Mouse (Mus musculus) lung, adult 2 months (tissue): ENCODE measurements at regions not wholly inside any gene's neighbourhood (a gene's known extent, or its start where the extent isn't known, plus 50 kb on each side); places are given as distances from the start of the nearest gene placed in this dataset.

Experiments used
- DNase-seq: peaks from one replicate; pipeline ENCODE4 v3.0.0; 2022
- H3K4me1 ChIP-seq: fragments of 200-500 bp; 2 replicates; pipeline ENCODE4 v1.6.1; 2011; ENCODE audit warnings: low read length; ENCODE audit not compliant: control insufficient read depth, insufficient read depth
- H3K4me3 ChIP-seq: fragments of 200-500 bp; replicated peaks from 2 replicates; pipeline ENCODE3; 2011; ENCODE audit warnings: low read depth, mild to moderate bottlenecking, control low read depth, low read length; ENCODE audit errors: extremely low read depth
- CTCF ChIP-seq: fragments of 200-500 bp; IDR thresholded peaks from 2 replicates; pipeline ENCODE4 v1.5.1; 2011; ENCODE audit warnings: mild to moderate bottlenecking, low read length, control low read depth; ENCODE audit not compliant: insufficient read depth
- POLR2A ChIP-seq: fragments of 200-500 bp; IDR thresholded peaks from 2 replicates; pipeline ENCODE4 v1.6.1; 2011; ENCODE audit warnings: low read depth, mild to moderate bottlenecking, control low read depth, low read length, borderline replicate concordance; ENCODE audit errors: extremely low read depth
- WGBS: fragments of 180-500 bp; shearing (Covaris S2); methylation state at CpG from one replicate; pipeline ENCODE4 v1.1.7; 2018; 5-methylcytosine and 5-hydroxymethylcytosine counted together

- TF ChIP-seq CTCF (no peak), POLR2A (no peak)
- Histone ChIP-seq H3K4me3 (no peak overlapping the region), H3K4me1 (no peaks in the 10 kb centered on the region)
- 79% methylated on average over 2 of the region's 2 CpGs for WGBS
- DNase-seq: no peak
Observed at GRCm38 (mm10) chr15:62994691-62995090, 850.3 kb downstream of the Gsdmc2 start.

- Histone ChIP-seq H3K4me1 (no peaks in the 10 kb centered on the region), H3K4me3 (no peak overlapping the region)
- WGBS: 55% methylated on average over 4 of the region's 4 CpGs
- TF ChIP-seq CTCF: no peak
- no peak for DNase-seq
Observed at GRCm38 (mm10) chr15:62986871-62987270, 858.1 kb downstream of the Gsdmc2 start.

GRCm38 (mm10) chr15:62986147-62986546 is 858.8 kb downstream of the Gsdmc2 start:
- TF ChIP-seq POLR2A (no peak), CTCF (no peak)
- DNase-seq: no peak
- no peak overlapping the region for H3K4me3 ChIP-seq
- no peaks in the 10 kb centered on the region for H3K4me1 ChIP-seq
- WGBS: 47% methylated on average over 7 of the region's 7 CpGs

- DNase-seq: no peak
- Histone ChIP-seq H3K4me1 (no peaks in the 10 kb centered on the region), H3K4me3 (no peak overlapping the region)
- no peak for TF ChIP-seq CTCF
- no peak for TF ChIP-seq POLR2A
- WGBS: 59% methylated on average over 2 of the region's 2 CpGs
Observed at GRCm38 (mm10) chr15:62970566-62970965, 874.4 kb downstream of the Gsdmc2 start.

GRCm38 (mm10) chr15:62962681-62963080 is 882.3 kb downstream of the Gsdmc2 start:
- Histone ChIP-seq H3K4me3 (no peak overlapping the region), H3K4me1 (no peaks in the 10 kb centered on the region)
- no peak for TF ChIP-seq POLR2A
- TF ChIP-seq CTCF: no peak
- DNase-seq: no peak
- WGBS: 69% methylated on average over 5 of the region's 5 CpGs

- 91% methylated on average over 1 of the region's 1 CpGs for WGBS
- DNase-seq: no peak
- Histone ChIP-seq H3K4me1 (no peaks in the 10 kb centered on the region), H3K4me3 (no peak overlapping the region)
- no peak for TF ChIP-seq POLR2A
- TF ChIP-seq CTCF: no peak
Observed at GRCm38 (mm10) chr15:62960623-62961022, 884.4 kb downstream of the Gsdmc2 start.

- no peak for DNase-seq
- H3K4me1 ChIP-seq: no peaks in the 10 kb centered on the region
Observed at GRCm38 (mm10) chr15:62958506-62959330, 886.3 kb downstream of the Gsdmc2 start.

GRCm38 (mm10) chr15:62954889-62955288 is 890.1 kb downstream of the Gsdmc2 start:
- TF ChIP-seq CTCF: no peak
- no peak for TF ChIP-seq POLR2A
- 86% methylated on average over 1 of the region's 1 CpGs for WGBS
- Histone ChIP-seq H3K4me3 (no peak overlapping the region), H3K4me1 (no peaks in the 10 kb centered on the region)
- DNase-seq: no peak

More at GRCm38 (mm10) chr15:62958506-62959330, 886.3 kb downstream of the Gsdmc2 start:
- H3K4me3 ChIP-seq: no peak overlapping the region
- WGBS: 96% methylated on average over 2 of the region's 2 CpGs
- no peak for TF ChIP-seq POLR2A
- no peak for TF ChIP-seq CTCF

- H3K4me3 ChIP-seq: no peak overlapping the region
- TF ChIP-seq POLR2A (no peak), CTCF (no peak)
- 82% methylated on average over 9 of the region's 9 CpGs for WGBS
- no peak for DNase-seq
- H3K4me1 ChIP-seq: no peaks in the 10 kb centered on the region
Observed at GRCm38 (mm10) chr15:62954322-62954820, 890.6 kb downstream of the Gsdmc2 start.

GRCm38 (mm10) chr15:62953215-62953941 is 891.6 kb downstream of the Gsdmc2 start:
- H3K4me1 ChIP-seq: no peaks in the 10 kb centered on the region
- H3K4me3 ChIP-seq: no peak overlapping the region
- TF ChIP-seq POLR2A (no peak), CTCF (no peak)
- WGBS: 47% methylated on average over 6 of the region's 6 CpGs
- DNase-seq: no peak
